Mouse (Mus musculus) hindbrain, embryonic 15.5 days (tissue): ENCODE measurements around the gene Gm34653. TPM values are rescaled to one million over a fixed set of nuclear protein-coding genes. Genes with fewer than 3 reads are reported as not detected.
"Not testable (repeated sequence)": the region's sequence is repeated elsewhere in the genome, so short reads cannot be mapped to it uniquely, and the experiment has no call there.

Source experiments
- ATAC-seq: fragments of 200-750 bp; cut with Nextera tagmentation; 2 replicates; pipeline ENCODE4 v1.8.0; 2017; ENCODE audit warnings: low read depth, moderate number of reproducible peaks, moderate TSS enrichment; ENCODE audit not compliant: low FRiP score
- H3K27ac ChIP-seq: fragments of 300-500 bp; sonication (generic); replicated peaks from 2 replicates; pipeline ENCODE4 v1.5.1; 2015; ENCODE audit warnings: mild to moderate bottlenecking, inconsistent platforms
- H3K27me3 ChIP-seq: fragments of 300-500 bp; sonication (generic); 2 replicates; pipeline ENCODE4 v1.6.1; 2015; ENCODE audit warnings: control low read depth, inconsistent platforms
- H3K36me3 ChIP-seq: fragments of 300-500 bp; sonication (generic); 2 replicates; pipeline ENCODE4 v1.6.1; 2015; ENCODE audit warnings: control low read depth, inconsistent platforms
- H3K4me1 ChIP-seq: fragments of 300-500 bp; sonication (generic); replicated peaks from 2 replicates; pipeline ENCODE4 v1.6.1; 2015; ENCODE audit warnings: control low read depth, inconsistent platforms
- H3K4me2 ChIP-seq: fragments of 300-500 bp; sonication (generic); 2 replicates; pipeline ENCODE4 v1.6.1; 2015; ENCODE audit warnings: moderate library complexity, mild to moderate bottlenecking, inconsistent platforms
- H3K4me3 ChIP-seq: fragments of 300-500 bp; sonication (generic); 2 replicates; pipeline ENCODE4 v1.5.1; 2015; ENCODE audit warnings: mild to moderate bottlenecking, inconsistent platforms
- H3K9ac ChIP-seq: fragments of 300-500 bp; sonication (generic); 2 replicates; pipeline ENCODE4 v1.6.1; 2015; ENCODE audit warnings: inconsistent platforms
- H3K9me3 ChIP-seq: fragments of 300-500 bp; sonication (generic); 2 replicates; pipeline ENCODE4 v1.6.1; 2016; ENCODE audit warnings: control low read depth, inconsistent platforms
- WGBS: fragments of 180-500 bp; shearing (Covaris S2); methylation state at CpG from one replicate; pipeline ENCODE4 v1.1.7; 2015; 5-methylcytosine and 5-hydroxymethylcytosine counted together
- polyA plus RNA-seq: library from polyadenylated mRNA; unstranded; fragments of >200 nt; fragmentation: Nextera tagmentation; extraction: Ambion mirVana; gene quantifications from 2 replicates; pipeline ENCODE4 v1.2.1, GENCODE M21; 2015

The Gm34653 gene
- polyA plus RNA-seq, 1 experiment from 2014 or later = not detected

- Histone ChIP-seq H3K4me1 (peaks cover 28% of the 10 kb centered on the region), H3K27me3 (no peaks in the 10 kb centered on the region), H3K9me3 (no peaks in the 10 kb centered on the region), H3K4me3 (peak overlapping the region; percentile 90), H3K27ac (peak overlapping the region; percentile 85), H3K4me2 (peak overlapping the region; percentile 94), H3K36me3 (peaks cover 9% of the 10 kb centered on the region), H3K9ac (peak overlapping the region; percentile 94)
- WGBS = 34% methylated on average over 20 of the region's 21 CpGs
- ATAC-seq = peak; percentile 60
Observed at GRCm38 (mm10) chr2:34826460-34827231, 6.2 kb upstream of the Gm34653 start.

DNA sequence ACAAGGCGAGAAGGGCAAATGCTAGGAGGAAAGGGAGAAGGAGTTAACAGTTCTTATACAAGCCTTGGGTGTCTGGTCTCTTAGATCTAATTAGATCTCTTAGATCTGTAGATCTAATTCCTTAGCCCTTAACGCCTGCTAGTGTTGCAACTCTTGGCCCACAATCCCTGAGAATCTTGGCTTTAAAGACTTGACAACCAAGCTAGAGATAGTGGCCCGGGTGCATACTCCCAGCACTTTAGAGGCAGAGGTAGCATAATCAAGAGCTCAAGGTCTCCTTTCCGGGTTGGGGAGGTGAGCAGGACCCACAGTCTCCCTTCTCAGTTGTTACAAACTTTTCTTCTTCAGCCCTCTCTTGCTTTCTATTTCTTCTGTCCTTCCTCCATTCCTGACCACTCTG is 5.2 kb upstream of the Gm34653 start:
- no peak overlapping the region for H3K9ac ChIP-seq
- no peaks in the 10 kb centered on the region for H3K9me3 ChIP-seq
- WGBS = 92% methylated on average over 4 of the region's 4 CpGs
- no peaks in the 10 kb centered on the region for H3K27me3 ChIP-seq
- H3K4me1 ChIP-seq = peaks cover 28% of the 10 kb centered on the region
- H3K27ac ChIP-seq = no peak overlapping the region
- H3K4me2 ChIP-seq = no peak overlapping the region
- H3K4me3 ChIP-seq = no peak overlapping the region
- no peak for ATAC-seq
- H3K36me3 ChIP-seq = peaks cover under 1% of the 10 kb centered on the region; the same call in 1 of the 2 replicates

- no peak overlapping the region for H3K4me2 ChIP-seq
- H3K4me3 ChIP-seq = no peak overlapping the region
- peaks cover 28% of the 10 kb centered on the region for H3K4me1 ChIP-seq
- no peaks in the 10 kb centered on the region for H3K27me3 ChIP-seq
- H3K9ac ChIP-seq = no peak overlapping the region
- WGBS = 79% methylated on average over 1 of the region's 1 CpGs
- H3K9me3 ChIP-seq = no peaks in the 10 kb centered on the region
- no peaks in the 10 kb centered on the region for H3K36me3 ChIP-seq
- no peak for ATAC-seq
- no peak overlapping the region for H3K27ac ChIP-seq
Observed at GRCm38 (mm10) chr2:34828026-34828425, 4.8 kb upstream of the Gm34653 start.

DNA sequence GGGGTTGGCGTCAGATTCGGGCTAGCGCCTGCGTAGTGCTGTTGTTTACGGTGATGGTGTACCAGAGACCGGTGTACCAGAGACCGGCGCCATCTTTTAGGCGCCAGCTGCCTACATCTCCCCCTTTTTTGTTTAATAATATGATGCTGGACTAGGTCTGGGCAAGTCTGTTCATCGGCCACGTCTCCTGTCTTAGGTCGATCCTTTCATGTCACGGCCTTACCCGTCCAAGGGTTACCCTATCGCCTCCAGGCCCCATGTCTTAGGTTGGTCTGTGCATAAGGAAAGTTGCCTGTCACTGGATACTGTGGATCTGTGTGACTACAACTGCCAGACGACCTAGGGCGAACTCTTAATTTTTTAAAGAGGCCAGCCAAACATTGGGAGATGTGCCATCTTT is 2.7 kb upstream of the Gm34653 start:
- H3K27me3 ChIP-seq, H3K27ac ChIP-seq, H3K4me3 ChIP-seq, ATAC-seq, H3K36me3 ChIP-seq, H3K9ac ChIP-seq, H3K9me3 ChIP-seq, H3K4me2 ChIP-seq: not testable (repeated sequence)
- 96% methylated on average over 17 of the region's 17 CpGs for WGBS
- peaks cover 11% of the 10 kb centered on the region for H3K4me1 ChIP-seq

DNA sequence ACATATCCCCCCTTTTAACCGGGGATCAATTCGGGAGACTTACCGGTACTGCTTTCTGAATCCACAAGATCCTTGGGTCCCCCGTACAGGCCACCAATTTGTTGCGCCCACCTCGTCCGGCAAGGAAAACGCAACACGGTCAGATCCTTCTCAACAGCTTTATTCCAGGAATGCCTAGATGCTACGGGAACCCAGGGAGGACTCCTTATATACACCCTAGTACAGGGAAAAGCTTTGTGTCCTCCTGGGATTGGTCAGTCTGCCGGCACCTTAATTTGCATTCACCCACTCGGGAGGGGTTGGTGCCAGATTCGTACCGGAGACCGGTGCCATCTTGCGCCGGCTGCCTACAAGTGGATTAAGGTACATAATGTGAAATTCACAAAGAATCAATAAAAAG is 817 bp downstream of the Gm34653 start:
- Histone ChIP-seq H3K9ac (no peak overlapping the region), H3K27me3 (no peaks in the 10 kb centered on the region), H3K4me2 (no peak overlapping the region), H3K36me3 (no peaks in the 10 kb centered on the region), H3K9me3 (no peaks in the 10 kb centered on the region), H3K4me3 (no peak overlapping the region), H3K4me1 (no peaks in the 10 kb centered on the region), H3K27ac (no peak overlapping the region)
- ATAC-seq = no peak
- 89% methylated on average over 17 of the region's 17 CpGs for WGBS

DNA sequence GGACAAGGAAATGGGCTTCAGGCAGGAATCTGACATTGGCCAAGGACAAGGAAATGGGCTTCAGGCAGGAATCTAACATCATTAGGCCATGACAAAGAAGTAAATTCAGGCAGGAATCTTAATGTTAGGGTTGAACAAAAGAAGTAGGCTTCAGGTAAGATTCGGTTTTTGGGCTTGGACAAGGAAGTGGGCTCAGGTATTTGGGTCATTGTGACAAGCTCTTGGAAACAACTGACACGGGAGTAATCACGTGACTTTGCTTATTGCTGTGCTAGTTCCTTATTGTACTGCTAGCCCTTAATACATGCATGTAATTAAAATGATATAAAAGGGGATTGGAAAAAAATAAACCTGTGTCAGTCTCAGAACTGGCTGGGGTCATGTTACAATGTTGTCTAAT is 2.9 kb downstream of the Gm34653 start:
- 80% methylated on average over 3 of the region's 3 CpGs for WGBS
- Histone ChIP-seq H3K9ac (no peak overlapping the region), H3K27me3 (no peaks in the 10 kb centered on the region), H3K4me1 (no peaks in the 10 kb centered on the region), H3K9me3 (no peaks in the 10 kb centered on the region), H3K4me2 (no peak overlapping the region), H3K27ac (no peak overlapping the region), H3K36me3 (no peaks in the 10 kb centered on the region), H3K4me3 (no peak overlapping the region)
- no peak for ATAC-seq

DNA sequence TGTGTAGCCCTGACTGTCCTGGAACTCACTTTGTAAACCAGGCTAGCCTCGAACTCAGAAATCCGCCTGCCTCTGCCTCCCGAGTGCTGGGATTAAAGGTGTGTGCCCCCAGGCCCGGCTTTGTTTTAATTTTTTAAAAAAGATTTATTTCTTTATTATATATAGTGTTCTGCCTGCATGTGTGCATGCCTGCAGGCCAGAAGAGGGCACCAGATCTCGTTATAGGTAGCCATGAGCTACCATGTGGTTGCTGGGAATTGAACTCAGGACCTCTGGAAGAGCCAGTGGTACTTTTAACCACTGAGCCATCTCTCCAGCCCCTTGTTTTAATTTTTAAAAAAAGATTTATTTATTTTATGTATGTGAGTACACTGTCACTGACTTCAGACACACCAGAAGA is 7.3 kb downstream of the Gm34653 start:
- WGBS = 82% methylated on average over 5 of the region's 5 CpGs
- H3K4me3 ChIP-seq, H3K27me3 ChIP-seq: not testable (repeated sequence)

GRCm38 (mm10) chr2:34841706-34842105 is 8.9 kb downstream of the Gm34653 start:
- WGBS = 94% methylated on average over 8 of the region's 8 CpGs

More for the DNA sequence above, 7.3 kb downstream of the Gm34653 start:
- ATAC-seq, H3K4me1 ChIP-seq, H3K27ac ChIP-seq, H3K36me3 ChIP-seq, H3K9ac ChIP-seq, H3K4me2 ChIP-seq, H3K9me3 ChIP-seq: not testable (repeated sequence)

DNA sequence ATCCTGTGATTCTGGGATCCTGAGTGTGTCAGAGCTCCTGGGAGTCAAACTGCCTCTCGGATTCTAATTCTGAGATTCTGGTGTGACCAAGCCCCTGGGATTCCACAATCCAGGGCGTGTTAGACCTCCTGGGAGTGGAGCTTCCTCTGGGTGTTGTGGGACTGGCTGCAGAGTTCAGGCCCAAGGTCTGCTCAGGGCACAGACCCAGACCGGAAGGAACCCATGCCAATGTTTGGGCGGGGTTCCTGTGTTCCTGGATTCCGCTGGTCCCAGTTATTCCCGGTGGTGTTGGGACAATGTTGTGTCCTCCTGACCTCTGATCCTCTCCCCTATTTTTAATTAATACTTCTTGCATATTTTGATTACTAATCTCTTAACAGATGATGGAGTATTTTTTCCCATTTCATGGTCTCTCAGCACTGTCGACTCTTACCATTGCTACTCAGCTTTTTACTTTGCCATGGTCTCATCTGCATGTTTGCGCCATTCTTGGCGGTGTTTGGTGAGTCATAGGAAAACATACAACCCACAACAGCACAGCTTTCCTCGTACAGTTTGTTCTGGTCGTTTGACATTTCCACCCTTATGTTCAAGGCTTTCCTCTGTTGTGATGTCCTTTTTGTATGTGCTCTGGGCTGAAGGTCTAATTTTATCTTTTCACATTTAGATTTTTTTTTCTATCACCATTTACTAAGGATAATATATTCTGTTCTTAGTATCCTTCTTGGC is 10.6 kb downstream of the Gm34653 start:
- ATAC-seq = no peak
- Histone ChIP-seq H3K4me2 (no peak overlapping the region), H3K36me3 (0 out of 2 replicates have a peak, but pooled peaks cover 3% of the 10 kb centered on the region), H3K9me3 (no peaks in the 10 kb centered on the region), H3K4me3 (no peak overlapping the region), H3K4me1 (no peaks in the 10 kb centered on the region), H3K27me3 (no peaks in the 10 kb centered on the region), H3K27ac (no peak overlapping the region), H3K9ac (no peak overlapping the region)
- WGBS = 85% methylated on average over 11 of the region's 11 CpGs

More at GRCm38 (mm10) chr2:34841706-34842105, 8.9 kb downstream of the Gm34653 start:
- Histone ChIP-seq H3K9ac (no peak overlapping the region), H3K27ac (no peak overlapping the region), H3K9me3 (no peaks in the 10 kb centered on the region), H3K4me1 (no peaks in the 10 kb centered on the region), H3K4me3 (no peak overlapping the region), H3K27me3 (no peaks in the 10 kb centered on the region), H3K4me2 (no peak overlapping the region), H3K36me3 (no peaks in the 10 kb centered on the region)
- no peak for ATAC-seq

DNA sequence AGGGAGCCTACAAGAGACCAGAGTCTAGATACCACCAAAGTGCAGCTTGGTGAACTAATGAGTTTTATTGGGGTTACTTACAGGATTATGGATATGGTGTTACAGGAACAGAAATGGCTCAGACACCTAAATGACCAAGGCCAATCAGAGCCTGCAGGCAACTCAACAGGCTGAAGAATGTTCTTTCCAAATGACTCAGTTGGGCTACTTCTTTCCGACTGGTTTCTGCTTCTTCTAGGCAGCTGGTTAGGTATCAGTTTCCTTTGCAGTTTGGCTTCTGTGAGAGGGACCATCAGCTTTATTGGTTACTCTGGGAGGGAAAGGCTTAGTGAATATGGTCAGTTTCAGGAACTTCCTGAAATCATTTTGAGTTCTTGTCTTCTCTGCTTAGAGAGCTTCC is 14.9 kb downstream of the Gm34653 start:
- Histone ChIP-seq H3K4me1 (no peaks in the 10 kb centered on the region), H3K9ac (no peak overlapping the region), H3K9me3 (no peaks in the 10 kb centered on the region), H3K27me3 (no peaks in the 10 kb centered on the region), H3K27ac (no peak overlapping the region), H3K36me3 (peaks cover 29% of the 10 kb centered on the region), H3K4me2 (no peak overlapping the region), H3K4me3 (no peak overlapping the region)
- no peak for ATAC-seq
- WGBS = 83% methylated on average over 1 of the region's 1 CpGs

DNA sequence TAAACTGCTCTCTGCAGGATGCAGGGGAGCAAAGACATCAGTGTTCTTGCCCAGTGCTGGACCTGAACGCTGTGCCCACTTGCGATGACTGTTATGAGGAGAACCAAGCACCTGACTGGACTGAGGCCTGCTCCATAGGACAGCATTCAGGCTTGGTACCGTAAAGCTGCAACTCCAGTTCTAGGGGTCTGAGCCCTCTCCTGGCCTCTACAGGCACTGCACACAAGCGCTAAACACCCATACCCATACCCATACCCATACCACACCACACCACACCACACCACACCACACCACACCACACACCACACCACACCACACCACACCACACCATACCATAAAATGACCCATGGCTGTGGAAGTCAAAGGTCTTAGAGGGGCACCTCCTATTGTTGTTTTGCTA is 22.5 kb downstream of the Gm34653 start:
- Histone ChIP-seq H3K27me3 (no peaks in the 10 kb centered on the region), H3K9me3 (no peaks in the 10 kb centered on the region), H3K36me3 (peaks cover 89% of the 10 kb centered on the region), H3K4me1 (no peaks in the 10 kb centered on the region), H3K4me2 (no peak overlapping the region), H3K9ac (no peak overlapping the region), H3K4me3 (no peak overlapping the region), H3K27ac (no peak overlapping the region)
- no peak for ATAC-seq
- 93% methylated on average over 4 of the region's 4 CpGs for WGBS

DNA sequence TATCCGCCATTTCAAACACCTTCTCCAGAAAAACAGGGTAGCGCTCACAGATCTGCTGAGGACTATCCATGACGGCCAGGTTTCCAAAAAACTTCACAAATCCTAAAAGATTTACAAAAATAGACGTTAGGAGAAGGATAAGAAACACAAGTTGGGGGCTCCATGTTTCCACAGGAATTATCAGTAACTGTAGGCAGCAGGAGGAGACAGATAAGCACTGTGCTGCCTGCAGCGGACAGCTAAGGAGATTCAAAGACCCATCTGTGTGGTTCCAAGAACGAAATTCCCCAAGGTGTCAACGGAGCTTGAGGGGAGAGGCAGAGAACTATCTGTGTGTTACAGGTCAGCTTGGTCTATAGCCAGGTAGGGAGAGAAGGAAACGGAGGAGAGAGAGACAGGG is 24.9 kb downstream of the Gm34653 start:
- H3K4me3 ChIP-seq = no peak overlapping the region
- no peak for ATAC-seq
- no peaks in the 10 kb centered on the region for H3K27me3 ChIP-seq
- H3K36me3 ChIP-seq = peaks cover 80% of the 10 kb centered on the region
- WGBS = 92% methylated on average over 8 of the region's 8 CpGs
- no peaks in the 10 kb centered on the region for H3K9me3 ChIP-seq
- no peak overlapping the region for H3K27ac ChIP-seq
- no peak overlapping the region for H3K9ac ChIP-seq
- no peaks in the 10 kb centered on the region for H3K4me1 ChIP-seq
- no peak overlapping the region for H3K4me2 ChIP-seq
